ENCODE assay signal across 9 mouse cellular contexts in the genomic region with DNA sequence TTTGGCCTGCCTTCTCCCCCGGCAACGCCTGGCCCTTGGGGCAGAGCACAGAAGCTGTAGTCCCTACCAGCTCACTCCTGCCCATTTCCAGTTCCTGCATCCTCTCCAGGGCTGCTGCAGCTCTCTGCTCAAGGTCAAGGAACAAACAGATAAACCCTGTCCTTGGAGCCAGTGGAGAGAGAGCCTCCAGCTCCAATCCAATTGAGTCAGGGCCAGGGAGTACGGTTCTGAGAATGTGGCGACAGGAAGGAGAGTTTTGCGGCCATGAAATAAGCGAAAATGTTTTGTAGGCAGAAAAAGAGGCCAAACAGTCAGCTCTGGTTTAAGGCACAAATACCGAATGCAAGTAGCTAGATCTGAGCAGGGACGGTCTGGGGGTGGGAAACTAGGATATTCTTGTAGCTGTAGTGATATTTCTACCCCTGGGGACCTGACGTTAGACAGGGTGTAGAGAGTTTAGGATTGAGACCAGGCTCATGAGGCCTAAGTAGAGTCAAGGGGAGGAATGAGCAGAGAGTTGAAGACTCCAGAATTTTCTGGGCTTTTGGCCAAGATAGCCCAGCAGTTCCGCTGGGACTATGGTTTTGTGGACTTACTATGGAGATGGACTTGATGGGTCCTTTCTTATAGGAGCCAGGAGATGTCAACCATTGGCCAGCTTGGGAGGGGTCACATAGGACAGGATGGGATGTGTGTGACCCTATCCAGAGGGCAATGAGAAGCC.
DNase-seq lines count a peak whose midpoint lies in the region; ATAC-seq lines count a peak whose summit lies in the region.
"Had no signal": no experiment of that assay in that cellular context is flagged by ENCODE, and none has a peak within 500 bp of the region (broad histone marks: within the 10 kb centered on the region; RNA-seq: fewer than 3 reads in every experiment).

No protein-coding gene starts in this region.

- WGBS in forebrain, embryonic 12.5 days = 86% methylated on average over 10 of the region's 10 CpGs
- 83% methylated on average over 10 of the region's 10 CpGs for WGBS in hindbrain, embryonic 11.5 days
- 71% methylated on average over 10 of the region's 10 CpGs for WGBS in liver, embryonic 11.5 days
- WGBS in neural tube, embryonic 15.5 days = 74% methylated on average over 10 of the region's 10 CpGs

- peak overlapping the region; percentile 90 for H3K27ac ChIP-seq in forebrain, embryonic 12.5 days
- H3K27ac ChIP-seq in hindbrain, embryonic 11.5 days (ENCODE audit: low read depth, low read length) = no peak overlapping the region; the same call in 1 of the 2 replicates
- H3K27ac ChIP-seq in liver, embryonic 11.5 days (ENCODE audit: low read depth, low read length) = peak overlapping the region; percentile 43
- peak overlapping the region; percentile 79 for H3K27ac ChIP-seq in neural tube, embryonic 15.5 days (replicated peaks)
- H3K27ac ChIP-seq: macrophage had no signal

- H3K9me3 ChIP-seq in forebrain, embryonic 12.5 days = no peaks in the 10 kb centered on the region
- H3K9me3 ChIP-seq in hindbrain, embryonic 11.5 days (ENCODE audit: control insufficient read depth, low read length) = no peaks in the 10 kb centered on the region
- H3K9me3 ChIP-seq in liver, embryonic 11.5 days (ENCODE audit: control insufficient read depth, low read length) = no peaks in the 10 kb centered on the region
- H3K9me3 ChIP-seq in neural tube, embryonic 15.5 days (replicated peaks) = 0 out of 2 replicates have a peak, but pooled peaks cover under 1% of the 10 kb centered on the region

- peak; percentile 66 for DNase-seq in adrenal gland, postnatal 10 days
- DNase-seq in hindbrain, embryonic 11.5 days (ENCODE audit: low spot score) = no peak
- DNase-seq in liver, embryonic 11.5 days (ENCODE audit: low spot score) = no peak
- DNase-seq in layer of hippocampus, adult 18-20 months (ENCODE audit: low spot score in 2 of 2) = no peak
- DNase-seq in layer of hippocampus, postnatal 10 days (ENCODE audit: low spot score in 2 of 2) = no peak

- H3K36me3 ChIP-seq in forebrain, embryonic 12.5 days (replicated peaks) = no peaks in the 10 kb centered on the region
- no peaks in the 10 kb centered on the region for H3K36me3 ChIP-seq in hindbrain, embryonic 11.5 days (ENCODE audit: control insufficient read depth, insufficient read depth, low read length)
- no peaks in the 10 kb centered on the region for H3K36me3 ChIP-seq in liver, embryonic 11.5 days (ENCODE audit: control insufficient read depth, insufficient read depth, low read length)
- H3K36me3 ChIP-seq in neural tube, embryonic 15.5 days = no peaks in the 10 kb centered on the region

- no peaks in the 10 kb centered on the region for H3K27me3 ChIP-seq in forebrain, embryonic 12.5 days
- H3K27me3 ChIP-seq in hindbrain, embryonic 11.5 days (ENCODE audit: control insufficient read depth, insufficient read depth, low read length) = no peaks in the 10 kb centered on the region
- H3K27me3 ChIP-seq in liver, embryonic 11.5 days (replicated peaks; ENCODE audit: control insufficient read depth, insufficient read depth, low read length) = no peaks in the 10 kb centered on the region
- no peaks in the 10 kb centered on the region for H3K27me3 ChIP-seq in neural tube, embryonic 15.5 days (replicated peaks)

- H3K4me3 ChIP-seq in forebrain, embryonic 12.5 days (replicated peaks) = no peak overlapping the region
- H3K4me3 ChIP-seq in hindbrain, embryonic 11.5 days (ENCODE audit: low read depth, low read length) = no peak overlapping the region
- no peak overlapping the region for H3K4me3 ChIP-seq in liver, embryonic 11.5 days (ENCODE audit: low read depth, low read length)
- H3K4me3 ChIP-seq in neural tube, embryonic 15.5 days (replicated peaks) = no peak overlapping the region

- peaks cover 73% of the 10 kb centered on the region for H3K4me1 ChIP-seq in forebrain, embryonic 12.5 days
- peaks cover 17% of the 10 kb centered on the region; the same call in 1 of the 2 replicates for H3K4me1 ChIP-seq in hindbrain, embryonic 11.5 days (replicated peaks; ENCODE audit: control insufficient read depth, insufficient read depth, low read length)
- H3K4me1 ChIP-seq in liver, embryonic 11.5 days (replicated peaks; ENCODE audit: control insufficient read depth, insufficient read depth, low read length) = peaks cover 17% of the 10 kb centered on the region
- H3K4me1 ChIP-seq in neural tube, embryonic 15.5 days = peaks cover 34% of the 10 kb centered on the region

- H3K4me2 ChIP-seq in forebrain, embryonic 12.5 days = no peak overlapping the region
- no peak overlapping the region for H3K4me2 ChIP-seq in hindbrain, embryonic 11.5 days (replicated peaks; ENCODE audit: low read depth, low read length)
- no peak overlapping the region for H3K4me2 ChIP-seq in liver, embryonic 11.5 days
- no peak overlapping the region for H3K4me2 ChIP-seq in neural tube, embryonic 15.5 days

- no peak for ATAC-seq in forebrain, embryonic 12.5 days (ENCODE audit: low FRiP score)
- no peak for ATAC-seq in hindbrain, embryonic 11.5 days (ENCODE audit: low FRiP score)
- ATAC-seq in liver, embryonic 11.5 days (replicated peaks; ENCODE audit: low FRiP score) = no peak
- ATAC-seq in neural tube, embryonic 15.5 days (ENCODE audit: low FRiP score) = no peak
- ATAC-seq in inflammation-experienced regulatory T-cells, adult 6 months = no peak

- H3K9ac ChIP-seq in forebrain, embryonic 12.5 days = no peak overlapping the region
- 0 out of 2 replicates have a peak overlapping the region, but pooled peaks have one; percentile 28 for H3K9ac ChIP-seq in hindbrain, embryonic 11.5 days (ENCODE audit: low read depth, low read length)
- no peak overlapping the region for H3K9ac ChIP-seq in liver, embryonic 11.5 days (ENCODE audit: low read depth, low read length)
- no peak overlapping the region for H3K9ac ChIP-seq in neural tube, embryonic 15.5 days (replicated peaks)
